Mouse (Mus musculus): ENCODE measurements around the gene Vav3.

DNA sequence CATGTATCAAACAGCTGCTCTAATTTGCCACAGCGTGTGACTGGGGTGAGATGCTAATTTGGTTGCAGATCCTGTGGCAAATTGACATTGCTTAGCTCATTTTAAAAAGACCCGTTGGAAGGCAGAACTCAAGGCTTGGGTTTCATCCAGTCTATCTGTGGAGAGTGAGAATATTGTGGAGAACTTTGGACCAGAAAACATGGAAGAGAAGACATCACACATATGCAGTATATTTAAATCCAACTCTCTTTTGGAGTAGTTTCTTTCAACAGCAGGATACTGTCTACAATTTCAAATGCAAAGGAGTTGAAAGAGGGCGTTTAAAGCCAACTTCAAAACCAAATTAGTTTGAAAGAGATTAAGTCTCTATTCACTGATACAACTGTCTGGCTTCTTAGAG lies 13.3 kb upstream of the Vav3 start:
- TF ChIP-seq CTCF (IDR thresholded peaks at IDR 0.05; ENCODE audit: extremely low read depth, insufficient read depth, insufficient read length, insufficient replicate concordance), result no peak
- no peak for TF ChIP-seq POLR2A (IDR thresholded peaks at IDR 0.05; ENCODE audit: low read depth, low read length)
